Mouse (Mus musculus) limb, embryonic 13.5 days (tissue): ENCODE measurements around the gene Fcho2. TPM values are rescaled to one million over a fixed set of nuclear protein-coding genes. Genes with fewer than 3 reads are reported as not detected.

Experiments used
- ATAC-seq: fragments of 200-750 bp; cut with Nextera tagmentation; 2 replicates; pipeline ENCODE4 v1.8.0; 2017; ENCODE audit warnings: low read depth, moderate number of reproducible peaks, moderate TSS enrichment; ENCODE audit not compliant: low FRiP score
- H3K27ac ChIP-seq: fragments of 300-500 bp; sonication (generic); 2 replicates; pipeline ENCODE4 v1.5.1; 2015; ENCODE audit warnings: inconsistent platforms, mild to moderate bottlenecking, moderate library complexity
- H3K27me3 ChIP-seq: fragments of 300-500 bp; sonication (generic); 2 replicates; pipeline ENCODE4 v1.6.1; 2015; ENCODE audit warnings: mild to moderate bottlenecking, inconsistent platforms
- H3K36me3 ChIP-seq: fragments of 300-500 bp; sonication (generic); 2 replicates; pipeline ENCODE4 v1.6.1; 2015; ENCODE audit warnings: inconsistent platforms, mild to moderate bottlenecking, moderate library complexity
- H3K4me1 ChIP-seq: fragments of 300-500 bp; sonication (generic); 2 replicates; pipeline ENCODE4 v1.6.1; 2015; ENCODE audit warnings: inconsistent platforms
- H3K4me2 ChIP-seq: fragments of 300-500 bp; sonication (generic); replicated peaks from 2 replicates; pipeline ENCODE4 v1.6.1; 2015; ENCODE audit warnings: inconsistent platforms, mild to moderate bottlenecking, moderate library complexity
- H3K4me3 ChIP-seq: fragments of 300-500 bp; sonication (generic); 2 replicates; pipeline ENCODE4 v1.5.1; 2015; ENCODE audit warnings: moderate library complexity, mild to moderate bottlenecking, inconsistent platforms
- H3K9ac ChIP-seq: fragments of 300-500 bp; sonication (generic); 2 replicates; pipeline ENCODE4 v1.6.1; 2015; ENCODE audit warnings: mild to moderate bottlenecking, inconsistent platforms
- H3K9me3 ChIP-seq: fragments of 300-500 bp; sonication (generic); 2 replicates; pipeline ENCODE4 v1.6.1; 2016; ENCODE audit warnings: inconsistent platforms
- WGBS: fragments of 180-500 bp; shearing (Covaris S2); methylation state at CpG from one replicate; pipeline ENCODE4 v1.1.7; 2015; 5-methylcytosine and 5-hydroxymethylcytosine counted together
- polyA plus RNA-seq: library from polyadenylated mRNA; unstranded; fragments of >200 nt; fragmentation: Nextera tagmentation; extraction: Ambion mirVana; gene quantifications from 2 replicates; pipeline ENCODE4 v1.2.1, GENCODE M21; 2015

The Fcho2 gene
- polyA plus RNA-seq, 1 experiment from 2014 or later = 42.4 TPM

- Histone ChIP-seq H3K27me3 (no peaks in the 10 kb centered on the region), H3K36me3 (peaks cover 56% of the 10 kb centered on the region), H3K9me3 (no peaks in the 10 kb centered on the region), H3K4me3 (no peak overlapping the region), H3K9ac (no peak overlapping the region), H3K4me1 (no peaks in the 10 kb centered on the region), H3K4me2 (no peak overlapping the region), H3K27ac (no peak overlapping the region)
- no peak for ATAC-seq
- WGBS = 74% methylated on average over 3 of the region's 3 CpGs
These were observed 82.0 kb downstream of the Fcho2 start for GRCm38 (mm10) chr13:98733292-98733691.

- H3K27ac ChIP-seq = no peak overlapping the region
- no peaks in the 10 kb centered on the region for H3K4me1 ChIP-seq
- no peak overlapping the region for H3K9ac ChIP-seq
- ATAC-seq = no peak
- H3K4me3 ChIP-seq = no peak overlapping the region
- no peaks in the 10 kb centered on the region for H3K27me3 ChIP-seq
- no peak overlapping the region for H3K4me2 ChIP-seq
- peaks cover 66% of the 10 kb centered on the region for H3K36me3 ChIP-seq
- WGBS = 71% methylated on average over 1 of the region's 1 CpGs
- no peaks in the 10 kb centered on the region for H3K9me3 ChIP-seq
These were observed 85.8 kb downstream of the Fcho2 start for GRCm38 (mm10) chr13:98729271-98730062.

DNA sequence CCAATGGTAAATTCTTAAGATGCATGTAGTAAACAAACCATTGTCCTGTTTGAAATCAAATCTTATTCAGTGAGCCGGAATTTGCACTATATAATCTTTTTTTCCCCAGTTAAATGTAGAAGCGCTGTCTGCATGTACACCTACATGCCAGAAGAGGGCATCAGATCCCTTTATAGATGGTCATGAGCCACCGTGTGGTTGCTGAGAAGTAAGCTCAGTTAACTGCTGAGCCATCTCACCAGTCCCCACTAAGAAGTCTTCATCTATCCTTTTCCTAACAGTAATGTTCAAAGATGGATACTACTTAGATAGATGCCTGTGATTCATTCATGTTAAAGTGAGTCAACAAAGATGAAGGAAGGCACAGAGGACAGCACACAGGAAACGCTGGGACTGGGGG lies 88.8 kb downstream of the Fcho2 start:
- ATAC-seq = no peak
- Histone ChIP-seq H3K4me2 (no peak overlapping the region), H3K27me3 (no peaks in the 10 kb centered on the region), H3K27ac (no peak overlapping the region), H3K9ac (no peak overlapping the region), H3K9me3 (no peaks in the 10 kb centered on the region), H3K4me1 (no peaks in the 10 kb centered on the region), H3K36me3 (peaks cover 52% of the 10 kb centered on the region), H3K4me3 (no peak overlapping the region)
- whole genome bisulfite sequencing = 57% methylated on average over 4 of the region's 4 CpGs

GRCm38 (mm10) chr13:98723430-98723829 lies 91.8 kb downstream of the Fcho2 start:
- Histone ChIP-seq H3K27me3 (no peaks in the 10 kb centered on the region), H3K4me1 (no peaks in the 10 kb centered on the region), H3K36me3 (peaks cover 35% of the 10 kb centered on the region), H3K27ac (no peak overlapping the region), H3K9me3 (no peaks in the 10 kb centered on the region), H3K9ac (no peak overlapping the region), H3K4me3 (no peak overlapping the region), H3K4me2 (no peak overlapping the region)
- ATAC-seq = no peak
- 59% methylated on average over 1 of the region's 1 CpGs for WGBS

GRCm38 (mm10) chr13:98722296-98722695 lies 93.0 kb downstream of the Fcho2 start:
- Histone ChIP-seq H3K4me2 (no peak overlapping the region), H3K9me3 (no peaks in the 10 kb centered on the region), H3K36me3 (peaks cover 34% of the 10 kb centered on the region), H3K4me3 (no peak overlapping the region), H3K9ac (no peak overlapping the region), H3K27me3 (no peaks in the 10 kb centered on the region), H3K4me1 (no peaks in the 10 kb centered on the region), H3K27ac (no peak overlapping the region)
- 41% methylated on average over 1 of the region's 1 CpGs for WGBS
- ATAC-seq = no peak

DNA sequence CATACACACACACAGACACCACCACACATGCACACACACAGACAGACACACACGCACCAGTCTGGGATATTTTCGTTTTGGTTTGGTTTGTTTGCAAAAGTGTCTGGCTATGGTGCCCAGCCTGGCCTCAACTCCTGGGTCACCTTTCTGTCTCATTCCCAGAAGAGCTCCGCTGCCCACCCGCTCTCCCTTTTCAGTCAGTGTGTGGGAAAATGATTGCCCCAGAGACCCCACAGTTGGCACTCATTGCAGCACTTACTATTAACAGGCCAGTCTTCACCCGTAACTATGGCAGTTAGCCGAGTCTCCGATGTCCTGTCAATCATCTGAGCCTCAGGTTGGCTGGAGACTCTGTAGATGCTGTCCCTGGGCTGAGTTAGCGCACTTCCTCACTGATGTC lies 99.1 kb downstream of the Fcho2 start:
- H3K27me3 ChIP-seq = no peaks in the 10 kb centered on the region
- WGBS = 88% methylated on average over 8 of the region's 8 CpGs
- H3K4me1 ChIP-seq = no peaks in the 10 kb centered on the region
- H3K9me3 ChIP-seq = no peaks in the 10 kb centered on the region
- no peaks in the 10 kb centered on the region for H3K36me3 ChIP-seq
- H3K27ac ChIP-seq = no peak overlapping the region
- H3K4me2 ChIP-seq = no peak overlapping the region
- H3K9ac ChIP-seq = no peak overlapping the region
- no peak for ATAC-seq
- H3K4me3 ChIP-seq = no peak overlapping the region

DNA sequence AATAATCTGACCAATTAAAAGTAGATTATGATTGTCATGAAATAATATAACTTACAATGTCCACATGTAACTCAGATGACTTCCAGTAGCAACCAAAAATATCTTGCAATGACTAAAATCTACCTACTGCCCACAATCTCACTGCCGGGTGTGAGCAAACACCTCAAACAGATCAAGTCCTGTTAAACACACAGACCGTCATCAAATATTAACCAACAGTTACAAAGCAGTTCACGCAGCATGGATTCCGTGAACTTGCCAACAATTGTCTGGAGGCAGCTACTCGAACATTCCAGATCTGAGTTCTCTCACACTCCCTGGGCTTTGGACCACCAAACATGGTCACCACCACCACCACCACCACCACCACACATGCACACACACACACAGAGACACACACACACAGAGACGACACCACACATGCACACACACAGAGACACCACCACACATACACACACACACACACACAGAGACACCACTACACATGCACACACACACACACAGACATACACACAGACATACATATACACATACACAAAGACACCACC lies 99.7 kb downstream of the Fcho2 start:
- H3K36me3 ChIP-seq = no peaks in the 10 kb centered on the region
- no peaks in the 10 kb centered on the region for H3K4me1 ChIP-seq
- no peak for ATAC-seq
- no peaks in the 10 kb centered on the region for H3K9me3 ChIP-seq
- WGBS = 85% methylated on average over 6 of the region's 6 CpGs
- H3K27ac ChIP-seq = no peak overlapping the region
- H3K27me3 ChIP-seq = no peaks in the 10 kb centered on the region
- H3K9ac ChIP-seq = no peak overlapping the region
- H3K4me3 ChIP-seq = no peak overlapping the region
- no peak overlapping the region for H3K4me2 ChIP-seq

- ATAC-seq = no peak
- 0 out of 2 replicates have a peak, but pooled peaks cover 3% of the 10 kb centered on the region for H3K9me3 ChIP-seq
- no peak overlapping the region for H3K9ac ChIP-seq
- no peak overlapping the region for H3K4me2 ChIP-seq
- H3K36me3 ChIP-seq = no peaks in the 10 kb centered on the region
- no peaks in the 10 kb centered on the region for H3K27me3 ChIP-seq
- H3K4me1 ChIP-seq = no peaks in the 10 kb centered on the region
- H3K27ac ChIP-seq = no peak overlapping the region
- 85% methylated on average over 1 of the region's 1 CpGs for WGBS
- H3K4me3 ChIP-seq = no peak overlapping the region
These were observed 104.6 kb downstream of the Fcho2 start for GRCm38 (mm10) chr13:98710655-98711054.

DNA sequence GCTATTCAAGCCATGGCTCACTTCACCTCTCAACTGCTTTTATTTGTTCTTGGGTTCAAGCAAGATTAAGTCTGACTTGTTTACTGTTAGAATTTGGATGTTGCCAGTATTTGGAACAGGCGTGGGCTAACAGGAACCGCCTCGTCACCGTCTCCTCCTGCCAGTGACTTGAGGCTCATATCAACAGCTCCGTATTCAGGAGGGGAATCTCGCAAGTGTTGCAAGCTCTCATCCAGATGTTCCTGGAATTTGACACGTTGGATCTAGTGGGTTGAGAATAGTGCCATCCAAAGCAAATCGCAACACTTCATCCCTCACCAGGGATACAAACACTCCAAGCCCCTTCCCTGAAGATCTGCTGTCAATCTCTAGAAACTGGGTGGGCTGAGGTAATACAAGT lies 105.0 kb downstream of the Fcho2 start:
- Histone ChIP-seq H3K9me3 (0 out of 2 replicates have a peak, but pooled peaks cover 3% of the 10 kb centered on the region), H3K4me3 (no peak overlapping the region), H3K4me1 (no peaks in the 10 kb centered on the region), H3K27ac (no peak overlapping the region), H3K4me2 (no peak overlapping the region), H3K9ac (no peak overlapping the region), H3K36me3 (no peaks in the 10 kb centered on the region), H3K27me3 (no peaks in the 10 kb centered on the region)
- no peak for ATAC-seq
- WGBS = 67% methylated on average over 8 of the region's 8 CpGs

DNA sequence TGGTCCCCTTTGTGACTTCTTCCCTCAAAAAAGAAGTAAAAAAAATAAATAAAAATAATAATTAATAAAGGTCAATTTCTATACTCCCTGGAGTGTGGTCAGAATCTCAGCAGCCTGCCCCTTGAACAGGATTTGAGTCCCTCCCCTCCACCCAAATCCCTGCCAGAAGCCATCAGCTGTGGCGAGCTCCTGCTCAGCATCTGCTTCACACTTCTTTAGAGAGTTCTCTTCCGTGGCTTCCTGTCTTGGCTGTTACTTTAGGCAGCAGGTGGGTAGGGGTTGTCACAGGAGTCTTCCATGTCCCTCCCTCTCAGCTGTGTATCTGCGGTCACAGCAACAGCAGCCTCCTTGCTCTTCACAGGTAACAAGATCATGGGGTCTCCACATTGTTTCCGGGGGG lies 109.7 kb downstream of the Fcho2 start:
- 0 out of 2 replicates have a peak, but pooled peaks cover 3% of the 10 kb centered on the region for H3K9me3 ChIP-seq
- no peaks in the 10 kb centered on the region for H3K36me3 ChIP-seq
- H3K4me1 ChIP-seq = peaks cover 10% of the 10 kb centered on the region
- WGBS = 67% methylated on average over 4 of the region's 4 CpGs
- no peak overlapping the region for H3K4me2 ChIP-seq
- H3K27ac ChIP-seq = no peak overlapping the region
- no peak for ATAC-seq
- H3K27me3 ChIP-seq = no peaks in the 10 kb centered on the region
- no peak overlapping the region for H3K9ac ChIP-seq
- no peak overlapping the region for H3K4me3 ChIP-seq

GRCm38 (mm10) chr13:98703786-98704185 lies 111.5 kb downstream of the Fcho2 start:
- Histone ChIP-seq H3K36me3 (no peaks in the 10 kb centered on the region), H3K27me3 (0 out of 2 replicates have a peak, but pooled peaks cover 4% of the 10 kb centered on the region), H3K27ac (no peak overlapping the region), H3K4me3 (no peak overlapping the region), H3K9me3 (0 out of 2 replicates have a peak, but pooled peaks cover 3% of the 10 kb centered on the region), H3K9ac (no peak overlapping the region), H3K4me2 (no peak overlapping the region), H3K4me1 (peaks cover 22% of the 10 kb centered on the region)
- WGBS = 71% methylated on average over 8 of the region's 8 CpGs
- ATAC-seq = no peak

- Histone ChIP-seq H3K36me3 (no peaks in the 10 kb centered on the region), H3K4me3 (no peak overlapping the region), H3K4me1 (peaks cover 22% of the 10 kb centered on the region), H3K9ac (no peak overlapping the region), H3K27me3 (peaks cover 11% of the 10 kb centered on the region), H3K9me3 (no peaks in the 10 kb centered on the region), H3K4me2 (no peak overlapping the region), H3K27ac (no peak overlapping the region)
- 89% methylated on average over 8 of the region's 8 CpGs for WGBS
- ATAC-seq = no peak
These were observed 112.9 kb downstream of the Fcho2 start for GRCm38 (mm10) chr13:98702361-98702760.

GRCm38 (mm10) chr13:98701309-98701675 lies 114.0 kb downstream of the Fcho2 start:
- ATAC-seq = no peak
- Histone ChIP-seq H3K4me2 (no peak overlapping the region), H3K27me3 (peaks cover 21% of the 10 kb centered on the region), H3K9me3 (no peaks in the 10 kb centered on the region), H3K27ac (no peak overlapping the region), H3K4me3 (no peak overlapping the region), H3K9ac (no peak overlapping the region), H3K4me1 (peaks cover 22% of the 10 kb centered on the region), H3K36me3 (no peaks in the 10 kb centered on the region)
- WGBS = 57% methylated on average over 5 of the region's 5 CpGs
